Mouse (Mus musculus): Measurements from ENCODE around the gene Gm49366. TPM values are rescaled to one million over a fixed set of nuclear protein-coding genes. Genes with fewer than 3 reads are reported as not detected.
A peak's percentile ranks its signal among the peaks of the same experiment; 100 is the strongest.
"Not testable (repeated sequence)": the region's sequence is repeated elsewhere in the genome, so short reads cannot be mapped to it uniquely, and the experiment has no call there.

The Gm49366 gene
- polyA plus RNA-seq, 1 experiment: not detected

- Histone ChIP-seq H3K27me3 (ENCODE audit: control insufficient read depth, insufficient read depth, insufficient read length) (no peaks in the 10 kb centered on the region), H3K36me3 (ENCODE audit: control insufficient read depth, insufficient read depth) (no peaks in the 10 kb centered on the region), H3K79me3 (ENCODE audit: low read depth) (no peaks in the 10 kb centered on the region), H3ac (ENCODE audit: control insufficient read depth, insufficient read length, low read depth) (no peak overlapping the region), H3K4me3 (ENCODE audit: insufficient read depth, poor library complexity, severe bottlenecking) (no peak overlapping the region), H3K79me2 (ENCODE audit: control insufficient read depth, insufficient read depth) (no peaks in the 10 kb centered on the region)
- TF ChIP-seq CEBPB (IDR thresholded peaks at IDR 0.05; ENCODE audit: low read depth) (no peak), MYOD1 (IDR thresholded peaks at IDR 0.05; ENCODE audit: control insufficient read depth, insufficient read length, low read depth) (no peak), USF1 (IDR thresholded peaks at IDR 0.05; ENCODE audit: low read depth) (no peak), MYOG (IDR thresholded peaks at IDR 0.05; ENCODE audit: control insufficient read depth, extremely low read depth, insufficient read length) (no peak), MAX (IDR thresholded peaks at IDR 0.05) (no peak), CTCF (IDR thresholded peaks at IDR 0.05; ENCODE audit: control insufficient read depth, insufficient read depth, insufficient read length) (no peak), FOSL1 (IDR thresholded peaks at IDR 0.05; ENCODE audit: insufficient read depth, low read length, poor library complexity, severe bottlenecking) (no peak)
Observed at GRCm38 (mm10) chr12:84003866-84004265, 34.9 kb upstream of the Gm49366 start.

GRCm38 (mm10) chr12:84008251-84008650 lies 30.5 kb upstream of the Gm49366 start:
- H3K4me3 ChIP-seq (ENCODE audit: insufficient read depth, poor library complexity, severe bottlenecking): no peak overlapping the region
- H3K79me2 ChIP-seq (ENCODE audit: control insufficient read depth, insufficient read depth): no peaks in the 10 kb centered on the region
- TF ChIP-seq MYOD1 (IDR thresholded peaks at IDR 0.05; ENCODE audit: control insufficient read depth, insufficient read length, low read depth): no peak
- no peaks in the 10 kb centered on the region for H3K36me3 ChIP-seq (ENCODE audit: control insufficient read depth, insufficient read depth)
- no peaks in the 10 kb centered on the region for H3K79me3 ChIP-seq (ENCODE audit: low read depth)
- no peak overlapping the region for H3ac ChIP-seq (ENCODE audit: control insufficient read depth, insufficient read length, low read depth)
- peaks cover 15% of the 10 kb centered on the region for H3K27me3 ChIP-seq (ENCODE audit: control insufficient read depth, insufficient read depth, insufficient read length)

DNA sequence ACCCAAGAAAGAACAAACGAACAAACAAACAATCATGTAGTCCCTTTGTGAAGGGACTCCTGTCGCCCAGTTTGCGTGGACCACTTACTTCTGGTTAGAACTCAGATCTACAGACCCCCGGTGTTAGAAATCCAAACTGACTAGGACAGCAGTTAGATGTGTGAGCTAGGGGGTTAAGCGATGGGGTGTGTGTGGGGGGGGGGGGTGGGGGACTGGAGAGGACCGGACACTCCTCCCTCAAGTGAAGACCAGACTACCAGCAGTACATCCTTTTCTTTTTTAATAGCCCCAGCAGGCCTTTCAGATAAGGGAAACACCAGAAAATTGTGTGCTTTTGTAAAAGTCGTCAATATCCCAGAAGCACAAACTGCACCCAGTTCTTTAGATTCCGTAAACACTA lies 30.0 kb upstream of the Gm49366 start:
- TF ChIP-seq CEBPB (IDR thresholded peaks at IDR 0.05; ENCODE audit: low read depth) (no peak), MAX (IDR thresholded peaks at IDR 0.05) (no peak), CTCF (IDR thresholded peaks at IDR 0.05; ENCODE audit: control insufficient read depth, insufficient read depth, insufficient read length) (no peak), USF1 (IDR thresholded peaks at IDR 0.05; ENCODE audit: low read depth) (no peak), FOSL1 (IDR thresholded peaks at IDR 0.05; ENCODE audit: insufficient read depth, low read length, poor library complexity, severe bottlenecking) (no peak), MYOG (IDR thresholded peaks at IDR 0.05; ENCODE audit: control insufficient read depth, extremely low read depth, insufficient read length) (no peak)
- no peak overlapping the region for H3K4me3 ChIP-seq (ENCODE audit: insufficient read depth, poor library complexity, severe bottlenecking)
- H3K79me2 ChIP-seq (ENCODE audit: control insufficient read depth, insufficient read depth): no peaks in the 10 kb centered on the region
- H3K79me3 ChIP-seq (ENCODE audit: low read depth): no peaks in the 10 kb centered on the region
- peaks cover 15% of the 10 kb centered on the region for H3K27me3 ChIP-seq (ENCODE audit: control insufficient read depth, insufficient read depth, insufficient read length)
- no peaks in the 10 kb centered on the region for H3K36me3 ChIP-seq (ENCODE audit: control insufficient read depth, insufficient read depth)
- no peak overlapping the region for H3ac ChIP-seq (ENCODE audit: control insufficient read depth, insufficient read length, low read depth)

- H3K27me3 ChIP-seq (ENCODE audit: control insufficient read depth, insufficient read depth, insufficient read length): peaks cover 15% of the 10 kb centered on the region
- not testable (repeated sequence) for H3K36me3 ChIP-seq (ENCODE audit: control insufficient read depth, insufficient read depth); H3K79me2 ChIP-seq (ENCODE audit: control insufficient read depth, insufficient read depth); H3K79me3 ChIP-seq (ENCODE audit: low read depth); H3K4me3 ChIP-seq (ENCODE audit: insufficient read depth, poor library complexity, severe bottlenecking); H3ac ChIP-seq (ENCODE audit: control insufficient read depth, insufficient read length, low read depth)
- peak; percentile 8 for TF ChIP-seq CEBPB (IDR thresholded peaks at IDR 0.05; ENCODE audit: low read depth)
Observed at GRCm38 (mm10) chr12:84009171-84009965, 29.4 kb upstream of the Gm49366 start, which contains the start of gene Acot1. Gene Acot1, plus strand, starts transcription at chr12:84009490.

- Histone ChIP-seq H3K79me2 (ENCODE audit: control insufficient read depth, insufficient read depth) (no peaks in the 10 kb centered on the region), H3K4me3 (ENCODE audit: insufficient read depth, poor library complexity, severe bottlenecking) (no peak overlapping the region), H3ac (ENCODE audit: control insufficient read depth, insufficient read length, low read depth) (no peak overlapping the region), H3K36me3 (ENCODE audit: control insufficient read depth, insufficient read depth) (no peaks in the 10 kb centered on the region), H3K79me3 (ENCODE audit: low read depth) (no peaks in the 10 kb centered on the region), H3K27me3 (ENCODE audit: control insufficient read depth, insufficient read depth, insufficient read length) (peaks cover 15% of the 10 kb centered on the region)
- no peak for TF ChIP-seq MYOG (IDR thresholded peaks at IDR 0.05; ENCODE audit: control insufficient read depth, extremely low read depth, insufficient read length)
- no peak for TF ChIP-seq MAX (IDR thresholded peaks at IDR 0.05)
- no peak for TF ChIP-seq FOSL1 (IDR thresholded peaks at IDR 0.05; ENCODE audit: insufficient read depth, low read length, poor library complexity, severe bottlenecking)
- no peak for TF ChIP-seq MYOD1 (IDR thresholded peaks at IDR 0.05; ENCODE audit: control insufficient read depth, insufficient read length, low read depth)
- TF ChIP-seq CTCF (IDR thresholded peaks at IDR 0.05; ENCODE audit: control insufficient read depth, insufficient read depth, insufficient read length): no peak
- no peak for TF ChIP-seq CEBPB (IDR thresholded peaks at IDR 0.05; ENCODE audit: low read depth)
- TF ChIP-seq USF1 (IDR thresholded peaks at IDR 0.05; ENCODE audit: low read depth): no peak
Observed at GRCm38 (mm10) chr12:84010201-84010600, 28.5 kb upstream of the Gm49366 start.

- TF ChIP-seq MYOG (IDR thresholded peaks at IDR 0.05; ENCODE audit: control insufficient read depth, extremely low read depth, insufficient read length): no peak
- no peak for TF ChIP-seq MAX (IDR thresholded peaks at IDR 0.05)
- no peak for TF ChIP-seq USF1 (IDR thresholded peaks at IDR 0.05; ENCODE audit: low read depth)
- no peak for TF ChIP-seq CEBPB (IDR thresholded peaks at IDR 0.05; ENCODE audit: low read depth)
- H3ac ChIP-seq (ENCODE audit: control insufficient read depth, insufficient read length, low read depth): no peak overlapping the region
- H3K36me3 ChIP-seq (ENCODE audit: control insufficient read depth, insufficient read depth): no peaks in the 10 kb centered on the region
- H3K4me3 ChIP-seq (ENCODE audit: insufficient read depth, poor library complexity, severe bottlenecking): no peak overlapping the region
- peaks cover 15% of the 10 kb centered on the region for H3K27me3 ChIP-seq (ENCODE audit: control insufficient read depth, insufficient read depth, insufficient read length)
- H3K79me2 ChIP-seq (ENCODE audit: control insufficient read depth, insufficient read depth): no peaks in the 10 kb centered on the region
- no peaks in the 10 kb centered on the region for H3K79me3 ChIP-seq (ENCODE audit: low read depth)
Observed at GRCm38 (mm10) chr12:84011251-84012040, 27.3 kb upstream of the Gm49366 start.
